Mouse (Mus musculus) liver, adult 2 months (tissue): Measurements from ENCODE around the gene Sorbs1.

Source experiments
- CTCF ChIP-seq: fragments of 200-500 bp; IDR thresholded peaks from 2 replicates; pipeline ENCODE4 v1.5.1; 2011; ENCODE audit warnings: low read depth, low read length, control low read depth
- POLR2A ChIP-seq: fragments of 200-500 bp; IDR thresholded peaks from 2 replicates; pipeline ENCODE4 v1.6.1; 2011; ENCODE audit warnings: low read length, control low read depth; ENCODE audit not compliant: insufficient read depth; ENCODE audit errors: extremely low read depth

DNA sequence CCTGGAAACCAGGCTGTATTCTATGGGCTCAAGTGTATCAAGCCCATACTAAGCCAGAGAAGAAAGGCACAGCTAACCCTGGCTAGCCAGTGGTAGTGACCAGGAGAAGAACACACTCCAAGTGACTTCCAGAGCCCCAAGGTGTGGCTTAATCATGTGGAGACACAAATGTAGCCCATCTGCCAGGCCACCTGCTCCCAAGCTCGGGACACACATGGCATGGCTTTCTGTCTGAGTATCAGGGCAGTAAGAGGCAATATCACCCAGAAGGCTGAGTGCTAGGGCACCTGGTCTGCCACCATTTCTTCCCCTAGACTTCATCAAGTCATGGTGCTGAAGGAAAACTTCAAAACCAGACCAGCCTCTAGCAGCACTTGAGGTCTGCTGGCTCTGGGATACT lies 219.3 kb downstream of the Sorbs1 start:
- TF ChIP-seq POLR2A (no peak), CTCF (no peak)
